Mouse (Mus musculus) kidney, embryonic 14.5 days (tissue): ENCODE measurements around the gene Pparg. TPM values are rescaled to one million over a fixed set of nuclear protein-coding genes. Genes with fewer than 3 reads are reported as not detected.

Experiments
- ATAC-seq: fragments of 200-750 bp; cut with Nextera tagmentation; 2 replicates; pipeline ENCODE4 v1.8.0; 2017; ENCODE audit warnings: moderate number of reproducible peaks, mild to moderate bottlenecking, moderate TSS enrichment, moderate library complexity; ENCODE audit not compliant: low FRiP score, low TSS enrichment
- H3K27ac ChIP-seq: fragments of 300-500 bp; sonication (generic); 2 replicates; pipeline ENCODE4 v1.5.1; 2014; ENCODE audit warnings: low read depth, mild to moderate bottlenecking, low read length, moderate library complexity, mixed read lengths
- H3K27me3 ChIP-seq: fragments of 300-500 bp; sonication (generic); 2 replicates; pipeline ENCODE4 v1.6.1; 2014; ENCODE audit warnings: mild to moderate bottlenecking, low read length; ENCODE audit not compliant: control insufficient read depth, insufficient read depth
- H3K36me3 ChIP-seq: fragments of 300-500 bp; sonication (generic); 2 replicates; pipeline ENCODE4 v1.6.1; 2014; ENCODE audit warnings: low read length, mixed read lengths; ENCODE audit not compliant: control insufficient read depth, insufficient read depth
- H3K4me1 ChIP-seq: fragments of 300-500 bp; sonication (generic); 2 replicates; pipeline ENCODE4 v1.6.1; 2014; ENCODE audit warnings: low read length, mixed read lengths; ENCODE audit not compliant: control insufficient read depth, insufficient read depth
- H3K4me2 ChIP-seq: fragments of 300-500 bp; sonication (generic); replicated peaks from 2 replicates; pipeline ENCODE4 v1.6.1; 2014; ENCODE audit warnings: low read depth, mild to moderate bottlenecking, low read length
- H3K4me3 ChIP-seq: fragments of 300-500 bp; sonication (generic); 2 replicates; pipeline ENCODE4 v1.5.1; 2014; ENCODE audit warnings: mild to moderate bottlenecking, low read length
- H3K9ac ChIP-seq: fragments of 300-500 bp; sonication (generic); 2 replicates; pipeline ENCODE4 v1.6.1; 2014; ENCODE audit warnings: low read depth, mild to moderate bottlenecking, low read length, moderate library complexity
- H3K9me3 ChIP-seq: fragments of 300-500 bp; sonication (generic); 2 replicates; pipeline ENCODE4 v1.6.1; 2016; ENCODE audit warnings: low read length; ENCODE audit not compliant: control insufficient read depth
- WGBS: fragments of 180-500 bp; shearing (Covaris S2); extraction: QIAGEN DNeasy Blood & Tissue Kit; methylation state at CpG from one replicate; pipeline ENCODE4 v1.1.7; 2014; 5-methylcytosine and 5-hydroxymethylcytosine counted together
- polyA plus RNA-seq: library from polyadenylated mRNA; unstranded; fragments of >200 nt; fragmentation: Nextera tagmentation; extraction: Ambion mirVana; gene quantifications from 2 replicates; pipeline ENCODE4 v1.2.1, GENCODE M21; 2014

Gene Pparg
- polyA plus RNA-seq, 1 experiment from 2014 or later: 4.6 TPM

DNA sequence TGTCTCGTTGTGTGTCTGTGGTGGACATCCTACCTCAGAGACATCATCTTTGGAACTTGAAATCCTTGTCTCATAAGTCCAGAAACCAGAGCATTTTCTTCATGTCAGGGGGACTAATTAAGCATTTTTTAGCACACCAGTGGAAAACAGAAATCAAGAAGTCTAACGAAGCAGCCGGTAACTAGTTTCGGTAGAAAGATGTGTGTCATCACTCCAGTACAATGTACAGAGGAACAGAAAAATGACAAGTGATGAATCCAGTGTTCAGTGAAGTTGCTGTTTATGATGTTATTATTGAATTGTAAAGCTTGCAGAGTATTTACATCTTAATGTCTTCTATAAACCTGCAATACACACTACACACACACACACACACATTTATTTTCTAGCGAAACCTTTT lies 19.8 kb downstream of the Pparg start:
- Histone ChIP-seq H3K4me3 (no peak overlapping the region), H3K27me3 (no peaks in the 10 kb centered on the region), H3K9ac (no peak overlapping the region), H3K27ac (no peak overlapping the region), H3K36me3 (no peaks in the 10 kb centered on the region), H3K4me2 (no peak overlapping the region), H3K4me1 (no peaks in the 10 kb centered on the region), H3K9me3 (no peaks in the 10 kb centered on the region)
- no peak for ATAC-seq
- 88% methylated on average over 5 of the region's 5 CpGs for WGBS

DNA sequence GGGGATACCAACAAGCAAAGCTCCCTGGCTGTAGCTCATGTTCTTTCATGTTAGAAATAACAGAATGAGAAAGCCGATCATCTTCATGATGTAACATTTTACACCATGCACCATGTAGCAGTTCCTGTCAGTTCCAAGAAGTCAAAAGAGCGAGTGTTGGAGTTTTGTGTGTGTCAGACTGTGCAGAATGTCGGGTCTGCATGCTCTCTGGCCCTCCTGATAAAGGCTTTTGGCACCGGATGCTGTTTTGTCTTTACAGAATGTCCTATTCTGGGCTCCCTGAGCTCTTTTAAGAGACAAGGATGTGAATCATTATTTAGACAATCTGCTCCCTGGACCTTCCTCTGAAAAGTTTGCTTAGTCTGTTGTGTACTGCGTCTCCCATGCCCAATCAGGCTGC lies 22.0 kb downstream of the Pparg start:
- H3K36me3 ChIP-seq: no peaks in the 10 kb centered on the region
- H3K9me3 ChIP-seq: no peaks in the 10 kb centered on the region
- WGBS: 67% methylated on average over 5 of the region's 5 CpGs
- H3K27me3 ChIP-seq: no peaks in the 10 kb centered on the region
- H3K4me3 ChIP-seq: no peak overlapping the region
- ATAC-seq: no peak
- H3K9ac ChIP-seq: no peak overlapping the region
- no peak overlapping the region for H3K27ac ChIP-seq
- H3K4me1 ChIP-seq: peaks cover 6% of the 10 kb centered on the region; the same call in 1 of the 2 replicates
- H3K4me2 ChIP-seq: no peak overlapping the region

DNA sequence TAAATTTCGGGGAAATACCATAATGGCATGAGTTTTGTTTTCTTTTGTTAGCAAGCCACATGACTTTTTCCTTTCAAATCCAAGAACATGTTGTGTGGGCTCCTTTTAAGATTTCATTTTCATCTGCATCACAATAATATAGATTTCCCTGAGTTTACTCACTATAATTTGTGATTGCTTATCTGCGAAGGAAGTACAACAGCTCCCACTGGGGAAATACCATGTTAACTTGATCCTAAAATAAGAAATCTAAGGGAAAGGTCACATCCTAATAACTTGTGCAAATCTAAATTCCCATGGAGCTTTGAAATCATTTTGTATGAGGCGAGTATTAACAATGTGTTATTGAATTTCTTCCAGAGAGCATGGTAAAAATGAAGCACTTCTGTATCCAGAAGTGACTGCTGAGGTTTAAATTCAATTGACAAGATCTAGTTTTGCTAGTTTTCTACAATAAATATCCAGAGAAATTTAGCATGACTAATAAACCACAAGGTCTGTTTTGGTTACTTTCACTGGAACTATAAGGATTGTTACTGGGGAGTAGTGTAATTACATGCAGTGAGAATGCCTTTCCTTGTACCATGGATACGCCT lies 29.3 kb downstream of the Pparg start:
- H3K4me2 ChIP-seq: no peak overlapping the region
- ATAC-seq: no peak
- no peak overlapping the region for H3K4me3 ChIP-seq
- H3K4me1 ChIP-seq: peaks cover 6% of the 10 kb centered on the region; the same call in 1 of the 2 replicates
- H3K27me3 ChIP-seq: no peaks in the 10 kb centered on the region
- H3K9me3 ChIP-seq: no peaks in the 10 kb centered on the region
- H3K36me3 ChIP-seq: no peaks in the 10 kb centered on the region
- no peak overlapping the region for H3K9ac ChIP-seq
- H3K27ac ChIP-seq: no peak overlapping the region
- WGBS: 70% methylated on average over 4 of the region's 4 CpGs

DNA sequence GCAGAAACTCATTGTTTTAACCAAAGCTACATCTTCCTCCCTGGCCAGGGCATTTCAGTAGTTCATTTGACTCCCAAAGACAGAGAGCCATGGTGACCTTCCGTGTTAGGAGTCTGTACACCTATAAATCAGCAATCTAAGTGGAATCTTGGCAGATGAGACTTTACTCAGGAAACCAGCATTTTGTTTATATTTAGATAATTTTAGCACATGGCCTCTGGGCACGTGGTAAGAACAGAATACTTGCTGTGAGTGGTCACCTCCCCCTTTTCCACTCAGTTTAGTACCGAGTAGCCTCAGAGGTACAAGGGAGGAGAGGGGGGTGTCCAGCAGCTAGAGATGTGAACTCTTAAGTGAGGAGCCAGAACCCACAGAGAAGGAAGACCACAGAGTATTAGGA lies 36.2 kb downstream of the Pparg start:
- Histone ChIP-seq H3K36me3 (no peaks in the 10 kb centered on the region), H3K9ac (no peak overlapping the region), H3K4me2 (no peak overlapping the region), H3K9me3 (no peaks in the 10 kb centered on the region), H3K27me3 (no peaks in the 10 kb centered on the region), H3K4me3 (no peak overlapping the region), H3K27ac (no peak overlapping the region), H3K4me1 (no peaks in the 10 kb centered on the region)
- WGBS: 39% methylated on average over 3 of the region's 3 CpGs
- ATAC-seq: no peak

DNA sequence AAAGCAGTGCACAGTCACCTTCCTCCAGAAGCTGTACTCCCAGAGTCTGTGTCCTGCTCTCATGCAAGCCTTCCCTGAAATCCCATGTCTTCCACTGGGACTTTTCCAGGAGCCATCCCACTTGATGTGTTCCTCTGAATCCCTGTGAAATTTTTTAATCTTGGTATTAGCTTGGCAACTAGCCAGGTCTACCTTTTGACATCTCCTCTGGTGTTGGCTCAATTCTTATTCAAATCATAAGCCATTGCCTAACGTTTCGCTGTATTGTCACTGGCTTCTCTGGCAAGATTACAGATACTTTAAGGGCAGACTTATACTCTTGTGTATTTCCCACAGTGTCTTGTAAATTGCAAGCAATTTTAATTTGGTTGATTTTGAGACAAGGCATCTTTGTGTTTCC lies 43.6 kb downstream of the Pparg start:
- H3K27me3 ChIP-seq: no peaks in the 10 kb centered on the region
- no peak overlapping the region for H3K9ac ChIP-seq
- H3K4me2 ChIP-seq: no peak overlapping the region
- no peak for ATAC-seq
- no peaks in the 10 kb centered on the region for H3K36me3 ChIP-seq
- H3K27ac ChIP-seq: no peak overlapping the region
- no peaks in the 10 kb centered on the region for H3K9me3 ChIP-seq
- no peaks in the 10 kb centered on the region for H3K4me1 ChIP-seq
- WGBS: 86% methylated on average over 2 of the region's 2 CpGs
- H3K4me3 ChIP-seq: no peak overlapping the region

DNA sequence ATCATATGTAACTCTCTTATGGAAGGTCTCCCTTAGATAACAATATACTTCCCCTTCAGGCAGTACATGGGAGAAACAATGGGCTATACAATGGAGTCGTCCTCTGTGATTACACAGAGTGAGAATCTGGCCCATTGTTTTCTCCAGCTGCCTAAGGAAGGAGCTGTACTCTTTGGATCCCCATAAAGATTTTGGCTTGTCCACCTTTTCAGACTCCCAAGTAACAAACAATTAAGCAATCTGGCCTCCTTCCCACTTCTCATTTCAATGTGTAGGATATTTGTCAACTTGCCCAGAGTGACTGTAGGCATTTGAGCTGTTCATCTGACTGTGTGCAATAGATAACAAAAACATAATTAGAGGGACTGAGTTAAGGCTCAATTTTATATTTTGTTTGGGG lies 50.7 kb downstream of the Pparg start:
- no peak overlapping the region for H3K9ac ChIP-seq
- H3K4me3 ChIP-seq: no peak overlapping the region
- no peak overlapping the region for H3K27ac ChIP-seq
- 57% methylated on average over 1 of the region's 1 CpGs for WGBS
- no peaks in the 10 kb centered on the region for H3K9me3 ChIP-seq
- H3K27me3 ChIP-seq: no peaks in the 10 kb centered on the region
- H3K4me2 ChIP-seq: no peak overlapping the region
- H3K4me1 ChIP-seq: no peaks in the 10 kb centered on the region
- no peaks in the 10 kb centered on the region for H3K36me3 ChIP-seq
- no peak for ATAC-seq

DNA sequence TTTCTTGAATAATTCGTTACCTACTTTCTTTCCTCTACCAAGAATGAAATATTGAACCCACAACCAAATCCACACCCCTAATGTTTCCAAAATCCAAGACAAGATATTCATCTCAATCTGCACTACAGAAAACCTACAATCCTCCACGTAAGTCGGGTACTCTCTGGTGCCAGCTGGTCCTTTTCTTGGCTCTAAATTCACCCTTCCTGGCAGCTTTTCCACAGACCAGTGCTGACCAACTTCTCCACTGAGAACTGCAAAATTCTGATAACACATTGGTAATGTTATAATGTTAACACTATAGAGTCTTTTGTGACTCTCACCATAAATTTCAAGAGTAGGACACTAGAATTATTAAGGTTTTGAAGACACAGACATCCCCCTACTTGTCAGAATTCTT lies 57.4 kb downstream of the Pparg start:
- no peaks in the 10 kb centered on the region for H3K4me1 ChIP-seq
- WGBS: 88% methylated on average over 3 of the region's 3 CpGs
- no peaks in the 10 kb centered on the region for H3K9me3 ChIP-seq
- no peak overlapping the region for H3K4me2 ChIP-seq
- H3K4me3 ChIP-seq: no peak overlapping the region
- H3K27me3 ChIP-seq: no peaks in the 10 kb centered on the region
- H3K9ac ChIP-seq: no peak overlapping the region
- H3K27ac ChIP-seq: no peak overlapping the region
- no peak for ATAC-seq
- H3K36me3 ChIP-seq: no peaks in the 10 kb centered on the region

DNA sequence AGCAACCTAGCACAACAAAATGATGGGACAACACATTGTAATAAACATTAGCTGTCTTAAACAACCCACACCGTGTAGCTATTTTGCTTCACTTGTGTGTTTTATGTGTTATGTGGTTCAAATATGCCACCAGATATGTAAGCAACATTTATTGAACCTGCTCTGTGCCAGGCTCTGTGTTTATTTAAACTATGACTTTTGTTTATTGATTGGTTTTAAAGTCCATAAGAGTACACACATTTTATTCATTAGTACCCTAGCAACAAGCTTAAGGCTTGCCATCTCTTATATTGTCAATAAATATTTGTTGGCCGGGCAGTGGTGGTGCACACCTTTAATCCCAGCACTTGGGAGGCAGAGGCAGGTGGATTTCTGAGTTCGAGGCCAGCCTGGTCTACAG lies 58.2 kb downstream of the Pparg start:
- no peak overlapping the region for H3K27ac ChIP-seq
- H3K27me3 ChIP-seq: no peaks in the 10 kb centered on the region
- ATAC-seq: no peak
- H3K9me3 ChIP-seq: no peaks in the 10 kb centered on the region
- H3K9ac ChIP-seq: no peak overlapping the region
- no peak overlapping the region for H3K4me2 ChIP-seq
- no peaks in the 10 kb centered on the region for H3K36me3 ChIP-seq
- WGBS: 87% methylated on average over 3 of the region's 3 CpGs
- no peak overlapping the region for H3K4me3 ChIP-seq
- no peaks in the 10 kb centered on the region for H3K4me1 ChIP-seq

DNA sequence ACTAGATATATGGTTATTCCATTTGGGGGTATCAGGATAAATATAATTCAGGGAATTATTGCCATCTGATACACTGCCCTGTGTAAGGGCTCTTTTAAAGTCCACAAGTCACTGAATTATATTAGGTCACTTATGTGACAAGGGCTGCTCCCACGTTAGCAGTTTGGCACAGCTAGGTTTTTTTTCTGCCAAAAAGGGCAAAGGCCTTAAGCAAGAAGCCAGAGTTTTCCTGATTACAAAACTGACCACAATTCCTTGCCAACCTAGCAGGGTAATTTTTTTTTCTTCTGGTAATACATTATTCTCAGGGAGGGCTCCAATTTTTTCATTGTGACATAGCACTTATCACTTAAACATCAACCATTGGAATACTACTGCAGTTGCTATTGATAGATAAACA lies 60.2 kb downstream of the Pparg start:
- no peak for ATAC-seq

More for the DNA sequence above, 60.2 kb downstream of the Pparg start:
- no peaks in the 10 kb centered on the region for H3K27me3 ChIP-seq
- H3K4me1 ChIP-seq: no peaks in the 10 kb centered on the region
- no peak overlapping the region for H3K4me3 ChIP-seq
- H3K4me2 ChIP-seq: no peak overlapping the region
- no peak overlapping the region for H3K9ac ChIP-seq
- WGBS: 42% methylated on average over 1 of the region's 1 CpGs
- no peaks in the 10 kb centered on the region for H3K9me3 ChIP-seq
- no peaks in the 10 kb centered on the region for H3K36me3 ChIP-seq
- H3K27ac ChIP-seq: no peak overlapping the region
